Mouse (Mus musculus) cerebellum, adult 9-11 months (tissue): ENCODE results near the gene Arpc3.
"Not testable (repeated sequence)": the region's sequence is repeated elsewhere in the genome, so short reads cannot be mapped to it uniquely, and the experiment has no call there.

Source experiments
- DNase-seq: peaks from one replicate; pipeline ENCODE4 v3.0.0; 2022

Arpc3 gene

DNA sequence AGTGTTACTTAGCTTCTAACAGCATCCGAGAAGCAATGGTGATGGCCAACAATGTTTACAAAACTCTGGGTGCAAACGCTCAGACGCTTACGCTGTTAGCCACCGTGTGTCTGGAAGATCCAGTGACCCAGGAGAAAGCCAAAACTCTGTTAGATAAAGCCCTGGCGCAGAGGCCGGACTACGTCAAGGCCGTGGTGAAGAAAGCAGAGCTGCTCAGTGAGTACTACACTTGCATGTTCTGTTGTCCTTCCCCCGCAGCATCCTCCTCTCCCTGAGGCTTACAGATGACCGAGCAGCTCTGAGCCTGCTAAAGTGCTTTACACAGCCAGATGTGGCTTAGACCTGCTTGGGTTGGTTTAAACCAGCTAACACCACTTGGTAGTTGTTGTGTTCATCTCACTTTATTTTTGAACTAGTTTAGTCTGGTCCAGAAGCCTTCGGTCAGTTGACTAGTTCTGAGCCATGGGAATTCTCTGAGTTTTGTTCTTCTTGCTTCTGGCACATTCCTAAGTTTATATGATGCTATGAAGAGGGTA, 48.5 kb downstream of the Arpc3 start:
- no peak for DNase-seq

GRCm38 (mm10) chr5:122444492-122444891, 52.8 kb downstream of the Arpc3 start:
- no peak for DNase-seq

DNA sequence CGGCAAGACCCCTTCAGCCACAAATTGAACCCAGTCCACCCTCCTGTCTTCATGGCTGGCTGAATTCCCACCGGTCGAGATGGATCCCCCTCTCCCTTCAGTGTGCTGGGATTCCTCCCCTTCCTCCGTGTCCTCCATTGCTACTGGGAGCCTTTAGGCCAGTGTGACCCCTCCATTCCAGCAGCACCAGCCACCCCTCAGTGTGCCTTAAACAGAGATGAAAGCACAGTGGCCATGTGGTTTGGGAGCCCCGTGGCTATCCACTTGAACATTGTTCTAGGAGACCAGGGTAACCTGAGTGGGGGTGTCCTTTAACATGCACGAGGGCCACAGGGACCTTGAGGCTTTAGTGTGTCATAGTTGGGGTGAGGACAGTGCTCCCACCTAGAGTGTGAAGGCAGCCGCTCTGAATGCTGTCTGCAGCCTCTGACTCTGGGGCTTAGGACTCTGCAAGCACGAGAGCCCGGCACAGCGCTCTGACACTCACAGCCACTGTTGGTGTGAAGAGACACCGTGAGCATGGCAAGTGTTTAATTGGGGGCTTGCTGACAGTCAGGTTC, 53.5 kb downstream of the Arpc3 start:
- no peak for DNase-seq

DNA sequence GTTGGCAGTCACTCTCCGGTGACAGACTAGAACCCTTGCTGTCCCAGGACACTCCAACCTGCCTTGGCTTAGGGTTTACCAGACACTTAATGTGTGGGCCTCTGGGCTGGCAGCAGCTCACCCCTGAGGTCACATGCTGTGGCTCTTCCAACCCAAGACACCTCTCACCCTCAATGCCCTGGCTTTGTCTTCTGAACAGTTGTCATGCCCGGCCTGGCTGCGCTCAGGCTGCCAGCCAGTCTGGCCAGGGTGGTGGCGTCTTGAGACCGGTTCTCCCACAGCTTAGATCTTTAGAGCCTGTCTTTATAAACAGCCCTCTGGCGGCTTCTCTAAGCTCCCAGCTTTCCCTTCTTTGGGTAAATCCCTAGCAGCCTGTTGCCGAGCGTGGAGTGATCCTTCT, 56.2 kb downstream of the Arpc3 start:
- DNase-seq, result no peak

- no peak for DNase-seq
Measured at GRCm38 (mm10) chr5:122448869-122449268, 57.2 kb downstream of the Arpc3 start.

- DNase-seq, result no peak
Measured at GRCm38 (mm10) chr5:122449946-122450345, 58.3 kb downstream of the Arpc3 start.

- no peak for DNase-seq
Measured at GRCm38 (mm10) chr5:122450913-122451317, 59.2 kb downstream of the Arpc3 start.

GRCm38 (mm10) chr5:122451324-122451723, 59.6 kb downstream of the Arpc3 start:
- DNase-seq, result no peak

DNA sequence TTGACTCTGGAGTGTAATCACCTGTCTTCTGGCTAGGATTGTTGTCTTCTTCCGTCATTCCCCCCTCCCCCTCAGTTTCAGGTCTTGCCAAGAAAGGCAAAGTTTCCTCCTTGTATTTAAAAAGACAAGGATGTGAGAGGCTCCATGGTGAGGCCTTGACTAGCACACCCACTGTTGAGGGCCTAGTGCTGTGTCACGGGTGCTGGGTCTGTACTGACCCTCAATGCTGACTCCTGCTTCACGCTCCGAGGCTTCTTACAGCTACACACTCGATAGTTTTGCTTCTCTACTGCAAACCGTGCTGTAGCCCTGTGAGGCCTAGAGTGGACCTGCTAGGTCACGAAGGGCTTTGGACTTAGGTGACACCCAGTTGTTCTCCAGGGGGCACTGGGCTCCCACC, 60.5 kb downstream of the Arpc3 start:
- DNase-seq, result no peak

DNA sequence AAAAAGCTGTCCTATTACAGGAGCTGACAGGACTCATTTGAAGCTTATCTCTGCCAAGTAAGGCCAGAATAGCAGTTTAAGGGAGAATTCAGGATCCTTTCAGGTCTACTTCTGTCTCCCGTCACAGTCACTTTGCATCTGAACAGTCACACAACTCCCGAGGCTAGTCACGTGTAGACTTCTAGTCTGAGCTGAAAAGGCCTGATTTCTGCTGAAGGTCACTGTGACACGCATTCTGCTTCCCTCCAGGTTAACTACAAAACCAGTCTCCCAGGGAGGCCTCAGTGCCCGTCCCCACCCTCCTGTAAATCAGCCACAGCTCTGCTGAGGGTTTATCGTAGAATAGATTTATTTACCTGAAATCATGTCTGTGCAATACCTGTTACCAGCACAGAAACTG, 61.5 kb downstream of the Arpc3 start:
- DNase-seq, result no peak

DNA sequence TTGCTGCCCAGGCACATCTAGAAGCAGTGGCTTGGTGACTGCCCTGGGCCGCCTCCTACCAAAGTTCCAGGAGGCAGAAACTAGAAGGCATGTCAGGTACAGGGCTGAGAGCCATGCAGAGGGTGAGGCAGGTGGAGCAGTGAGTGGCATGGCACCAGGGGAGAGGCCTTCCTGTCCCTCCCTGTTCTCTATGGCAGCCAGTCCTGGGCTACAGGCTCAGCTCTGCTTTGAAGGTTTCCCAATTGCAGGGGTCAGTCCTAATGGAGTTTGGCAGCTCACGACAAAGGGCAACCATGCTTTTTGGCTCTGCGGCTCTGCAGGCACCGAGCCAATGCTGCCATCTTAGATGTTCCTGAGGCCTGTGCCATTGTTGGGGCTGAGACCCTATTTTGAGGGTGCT, 62.8 kb downstream of the Arpc3 start:
- no peak for DNase-seq

- DNase-seq, result no peak
Measured at GRCm38 (mm10) chr5:122454883-122455282, 63.2 kb downstream of the Arpc3 start.

- no peak for DNase-seq
Measured at GRCm38 (mm10) chr5:122455584-122455983, 63.9 kb downstream of the Arpc3 start.

- DNase-seq, result not testable (repeated sequence)
Measured at GRCm38 (mm10) chr5:122457054-122457453, 65.4 kb downstream of the Arpc3 start.

DNA sequence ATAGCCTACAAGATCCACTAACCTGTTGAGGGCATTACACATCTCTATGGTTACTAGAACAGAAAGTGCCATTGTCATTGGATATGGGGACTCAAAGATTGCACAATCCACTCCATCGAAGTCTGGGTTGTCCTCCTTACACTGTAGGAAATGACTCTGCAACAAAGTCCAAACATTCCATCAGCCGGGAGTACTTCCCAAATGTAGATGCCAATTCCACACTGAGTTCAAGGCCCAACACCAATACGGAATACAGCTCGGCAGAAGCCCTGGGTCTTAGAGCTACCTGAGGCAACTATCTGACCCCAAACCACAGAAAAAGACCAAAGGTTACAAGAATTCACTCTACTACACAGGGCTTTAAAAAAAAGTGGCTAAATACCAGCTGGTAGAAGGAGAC, 66.4 kb downstream of the Arpc3 start:
- DNase-seq, result no peak

DNA sequence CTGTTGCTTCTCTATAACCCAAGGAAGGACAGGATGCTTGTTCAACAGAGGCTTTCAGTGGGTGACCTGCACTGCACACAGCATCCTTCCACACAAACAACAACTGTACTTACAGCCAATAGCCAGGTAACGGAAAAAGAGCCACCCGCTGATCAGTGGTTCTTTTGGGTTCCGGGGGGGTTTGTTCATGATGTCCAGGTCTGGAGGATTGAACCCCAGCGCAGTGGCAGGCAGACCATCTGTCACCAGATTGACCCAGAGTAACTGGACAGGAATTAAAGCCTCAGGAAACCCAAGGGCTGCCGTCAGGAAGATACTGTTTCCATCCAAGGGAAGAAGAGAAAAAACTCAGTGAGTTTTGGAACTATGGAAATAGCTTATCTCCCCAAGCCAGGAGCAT, 67.7 kb downstream of the Arpc3 start:
- DNase-seq, result peak; percentile 73

GRCm38 (mm10) chr5:122460656-122461055, 69.0 kb downstream of the Arpc3 start:
- peak; percentile 82 for DNase-seq

DNA sequence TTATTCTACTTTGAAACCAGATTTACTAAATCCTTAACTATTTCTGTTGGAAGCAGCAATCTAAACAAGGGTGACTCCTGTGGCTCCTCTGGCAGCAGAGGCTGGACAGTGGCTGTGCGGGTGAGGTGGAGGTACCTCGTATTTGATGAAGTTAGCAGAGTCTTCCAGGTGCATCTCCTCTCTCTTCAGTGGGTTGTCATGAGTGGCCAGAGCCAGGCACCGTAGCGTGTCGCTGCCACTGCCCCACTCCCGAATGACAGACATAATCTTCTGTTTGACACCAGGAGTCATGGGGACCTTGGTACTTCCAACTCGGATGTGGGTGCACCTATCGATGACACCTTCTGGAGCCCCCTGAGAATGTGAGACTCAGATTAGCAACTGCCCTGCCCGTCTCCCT, 69.8 kb downstream of the Arpc3 start:
- no peak for DNase-seq
